Mouse (Mus musculus): Measurements from ENCODE around the gene Gse1. TPM values are rescaled to one million over a fixed set of nuclear protein-coding genes. Genes with fewer than 3 reads are reported as not detected.
"Not testable (repeated sequence)": the region's sequence is repeated elsewhere in the genome, so short reads cannot be mapped to it uniquely, and the experiment has no call there.

Gene Gse1
- total RNA-seq, 4 experiments from 2014 or later = 30.7 to 64.5 (median 48.4) TPM

GRCm38 (mm10) chr8:120351332-120352071 lies 123.2 kb downstream of the Gse1 start:
- no peak for DNase-seq

DNA sequence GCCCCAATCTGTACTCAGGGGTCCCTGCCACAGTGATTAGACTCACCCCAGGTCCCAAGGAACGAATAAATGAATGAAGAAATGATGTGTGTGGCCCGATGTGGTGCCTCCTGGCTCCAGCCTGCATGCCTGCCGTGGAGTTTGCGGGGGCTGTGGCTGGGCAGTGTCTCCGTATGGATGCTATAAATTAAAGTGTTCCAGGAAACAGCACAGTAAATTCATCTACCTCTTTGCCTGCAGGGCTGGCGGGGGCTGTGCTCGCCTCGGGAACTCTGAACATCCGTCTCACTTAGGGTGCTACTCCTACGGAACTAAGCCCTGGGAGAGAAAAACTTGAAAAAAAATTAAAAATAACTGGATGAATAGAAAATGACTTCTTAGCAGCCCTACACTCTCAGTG lies 123.8 kb downstream of the Gse1 start:
- DNase-seq = no peak

DNA sequence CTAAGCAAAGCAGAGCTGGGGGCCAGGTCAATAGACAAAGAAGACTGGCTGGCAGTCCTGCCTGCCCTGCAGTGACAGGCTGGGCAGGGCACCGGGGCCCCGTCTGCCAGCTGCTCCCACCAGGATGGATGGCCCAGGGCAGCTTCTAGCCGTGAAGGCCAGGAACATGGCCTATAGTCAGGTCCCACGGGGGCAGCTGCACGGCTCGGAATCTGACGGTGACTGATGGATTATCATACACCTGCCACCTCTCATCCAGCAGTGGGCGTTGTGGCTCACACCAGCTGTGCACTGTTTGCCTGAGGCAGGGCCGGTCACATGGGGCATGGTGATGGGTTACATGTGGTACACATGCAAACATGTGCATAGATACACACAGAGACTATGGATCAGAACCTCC lies 127.8 kb downstream of the Gse1 start:
- no peak for DNase-seq

GRCm38 (mm10) chr8:120357504-120357903 lies 129.2 kb downstream of the Gse1 start:
- no peak for DNase-seq

- DNase-seq = peak; percentile 47
Measured at GRCm38 (mm10) chr8:120361301-120361700, 133.0 kb downstream of the Gse1 start.

DNA sequence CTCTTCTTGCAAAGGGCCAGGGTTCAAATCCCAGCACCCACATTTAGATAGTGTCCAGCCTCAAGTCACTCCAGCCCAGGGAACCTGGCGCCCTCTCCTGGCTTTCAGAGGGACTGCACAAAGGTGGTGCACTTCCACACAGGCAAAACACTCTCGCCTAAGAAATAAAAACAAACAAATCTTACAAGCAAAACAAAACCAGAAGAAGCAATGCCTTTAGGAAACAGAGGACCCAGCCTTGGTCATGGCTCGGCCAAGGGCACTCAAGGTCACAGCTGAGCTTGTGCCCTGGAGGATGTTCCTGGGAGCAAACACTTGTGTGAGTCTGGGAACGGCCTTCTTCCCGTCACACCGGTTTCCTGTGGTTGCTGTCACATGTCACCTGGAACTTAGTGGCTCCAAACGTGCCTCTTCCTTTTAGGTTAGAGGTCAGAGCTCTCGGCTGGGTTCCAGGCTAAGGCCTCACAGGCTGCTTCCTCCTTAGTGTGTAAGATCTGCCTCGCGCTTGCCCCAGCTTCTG lies 135.4 kb downstream of the Gse1 start:
- DNase-seq = peak; percentile 77

- peak; percentile 39 for DNase-seq
Measured at GRCm38 (mm10) chr8:120364093-120364725, 136.0 kb downstream of the Gse1 start.

GRCm38 (mm10) chr8:120366840-120367239 lies 138.6 kb downstream of the Gse1 start:
- DNase-seq = no peak

GRCm38 (mm10) chr8:120368191-120368590 lies 139.9 kb downstream of the Gse1 start:
- DNase-seq = not testable (repeated sequence)

- peak; percentile 94 for DNase-seq
Measured at GRCm38 (mm10) chr8:120368814-120369649, 140.8 kb downstream of the Gse1 start.

DNA sequence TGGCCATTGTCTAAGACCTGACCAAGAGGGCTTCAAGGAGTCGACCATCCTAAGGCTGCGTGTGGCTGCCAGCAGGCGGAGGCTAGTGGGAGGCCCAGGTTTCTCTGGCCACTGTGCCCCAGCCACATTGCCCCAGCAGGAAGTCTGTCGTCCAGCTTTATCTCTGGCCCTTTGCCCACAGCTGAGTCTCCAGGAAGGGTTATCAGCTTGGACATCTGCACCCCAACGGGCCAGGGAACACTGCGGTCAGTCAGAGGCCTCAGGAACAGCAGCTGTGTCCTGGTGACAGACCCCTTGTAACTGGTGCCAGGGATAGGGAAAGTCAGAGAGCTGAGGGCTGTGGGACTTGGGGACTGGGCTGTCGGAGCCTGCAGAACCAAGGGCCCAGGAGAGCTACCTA lies 141.7 kb downstream of the Gse1 start:
- DNase-seq = peak; percentile 75

- no peak for DNase-seq
Measured at GRCm38 (mm10) chr8:120370461-120370860, 142.2 kb downstream of the Gse1 start.

GRCm38 (mm10) chr8:120371146-120371545 lies 142.9 kb downstream of the Gse1 start:
- no peak for DNase-seq

- DNase-seq = no peak
Measured at GRCm38 (mm10) chr8:120371725-120372457, 143.6 kb downstream of the Gse1 start.

- no peak for DNase-seq
Measured at GRCm38 (mm10) chr8:120372684-120373083, 144.4 kb downstream of the Gse1 start.

DNA sequence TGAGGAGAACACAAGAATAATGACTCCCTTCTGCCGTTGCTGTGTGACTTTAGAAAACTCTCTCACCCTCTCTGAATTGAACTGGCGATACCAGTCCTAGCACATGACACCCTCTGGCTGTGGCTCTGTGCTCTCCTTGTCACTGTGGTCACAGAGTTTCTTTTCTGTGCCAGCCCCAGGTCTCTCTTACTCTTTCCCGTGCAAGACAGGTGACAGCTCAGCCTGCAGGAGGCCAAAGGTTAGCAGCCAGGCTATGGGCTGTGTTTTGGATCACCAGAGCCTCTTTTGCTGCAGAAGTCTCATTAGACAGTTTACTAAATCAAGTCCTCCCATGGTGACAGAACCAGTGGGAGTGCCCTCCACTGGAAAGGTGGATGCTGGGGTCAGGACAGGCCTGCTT lies 145.4 kb downstream of the Gse1 start:
- DNase-seq = no peak

GRCm38 (mm10) chr8:120374070-120374469 lies 145.8 kb downstream of the Gse1 start:
- no peak for DNase-seq

GRCm38 (mm10) chr8:120374514-120374913 lies 146.3 kb downstream of the Gse1 start:
- peak; percentile 53 for DNase-seq

DNA sequence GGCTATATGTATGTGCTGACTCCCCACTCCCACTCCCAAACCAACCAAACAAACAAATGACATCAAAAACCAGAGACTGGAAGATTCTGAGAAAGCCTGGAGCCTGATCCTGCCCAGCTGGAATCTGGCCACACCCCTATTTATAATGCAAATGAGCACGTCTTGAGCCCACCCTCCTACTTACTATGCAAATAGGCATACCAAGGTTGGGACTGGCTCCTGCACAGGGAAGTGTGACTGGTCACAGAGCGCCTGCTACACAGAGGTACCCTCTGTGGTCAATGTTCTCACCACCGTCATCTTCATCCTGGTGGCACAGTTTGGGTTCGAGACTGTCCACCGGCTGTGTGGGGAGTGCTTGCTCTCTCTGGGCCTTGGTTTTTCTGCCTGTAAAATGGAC lies 146.9 kb downstream of the Gse1 start:
- no peak for DNase-seq

GRCm38 (mm10) chr8:120376215-120376614 lies 148.0 kb downstream of the Gse1 start:
- no peak for DNase-seq

- no peak for DNase-seq
Measured at GRCm38 (mm10) chr8:120376847-120377802, 148.9 kb downstream of the Gse1 start.

Data from adrenal gland, adult 8-10 months (tissue).